Mouse (Mus musculus) forebrain, embryonic 16.5 days (tissue): ENCODE results near the gene Gria1. TPM values are rescaled to one million over a fixed set of nuclear protein-coding genes. Genes with fewer than 3 reads are reported as not detected.

Experiments
- ATAC-seq: fragments of 200-750 bp; cut with Nextera tagmentation; 2 replicates; pipeline ENCODE4 v1.8.0; 2017; ENCODE audit warnings: mild to moderate bottlenecking, moderate library complexity
- H3K27ac ChIP-seq: fragments of 300-500 bp; sonication (generic); 2 replicates; pipeline ENCODE4 v1.5.1; 2014; ENCODE audit warnings: low read length, control low read depth
- H3K27me3 ChIP-seq: fragments of 300-500 bp; sonication (generic); replicated peaks from 2 replicates; pipeline ENCODE4 v1.6.1; 2014; ENCODE audit warnings: low read length; ENCODE audit not compliant: control insufficient read depth, insufficient read depth
- H3K36me3 ChIP-seq: fragments of 300-500 bp; sonication (generic); 2 replicates; pipeline ENCODE4 v1.6.1; 2014; ENCODE audit not compliant: control insufficient read depth, insufficient read depth
- H3K4me1 ChIP-seq: fragments of 300-500 bp; sonication (generic); replicated peaks from 2 replicates; pipeline ENCODE4 v1.6.1; 2014; ENCODE audit warnings: low read length; ENCODE audit not compliant: control insufficient read depth, insufficient read depth
- H3K4me2 ChIP-seq: fragments of 300-500 bp; sonication (generic); 2 replicates; pipeline ENCODE4 v1.6.1; 2014; ENCODE audit warnings: mild to moderate bottlenecking, low read length, control low read depth
- H3K4me3 ChIP-seq: fragments of 300-500 bp; sonication (generic); replicated peaks from 2 replicates; pipeline ENCODE4 v1.5.1; 2014; ENCODE audit warnings: mild to moderate bottlenecking, low read length, control low read depth
- H3K9ac ChIP-seq: fragments of 300-500 bp; sonication (generic); replicated peaks from 2 replicates; pipeline ENCODE4 v1.6.1; 2014; ENCODE audit warnings: low read depth, low read length, control low read depth
- H3K9me3 ChIP-seq: fragments of 300-500 bp; sonication (generic); 2 replicates; pipeline ENCODE4 v1.6.1; 2016; ENCODE audit warnings: low read length; ENCODE audit not compliant: control insufficient read depth
- WGBS: fragments of 180-500 bp; shearing (Covaris S2); extraction: QIAGEN DNeasy Blood & Tissue Kit; methylation state at CpG from one replicate; pipeline ENCODE4 v1.1.7; 2014; 5-methylcytosine and 5-hydroxymethylcytosine counted together
- polyA plus RNA-seq: library from polyadenylated mRNA; unstranded; fragments of >200 nt; fragmentation: Nextera tagmentation; extraction: Ambion mirVana; gene quantifications from 2 replicates; pipeline ENCODE4 v1.2.1, GENCODE M21; 2015

Gene Gria1
- polyA plus RNA-seq, 1 experiment from 2014 or later: 75.1 TPM

- no peaks in the 10 kb centered on the region for H3K9me3 ChIP-seq
- H3K27ac ChIP-seq: 0 out of 2 replicates have a peak overlapping the region, but pooled peaks have one; percentile 14
- no peak for ATAC-seq
- WGBS: 85% methylated on average over 8 of the region's 8 CpGs
- H3K4me3 ChIP-seq: no peak overlapping the region
- no peaks in the 10 kb centered on the region for H3K36me3 ChIP-seq
- no peak overlapping the region for H3K9ac ChIP-seq
- H3K4me2 ChIP-seq: no peak overlapping the region
- H3K27me3 ChIP-seq: no peaks in the 10 kb centered on the region
- H3K4me1 ChIP-seq: peaks cover 6% of the 10 kb centered on the region
These were observed 28.1 kb downstream of the Gria1 start for GRCm38 (mm10) chr11:57039306-57039705.

- no peaks in the 10 kb centered on the region for H3K27me3 ChIP-seq
- no peak for ATAC-seq
- H3K27ac ChIP-seq: no peak overlapping the region
- H3K36me3 ChIP-seq: no peaks in the 10 kb centered on the region
- 83% methylated on average over 3 of the region's 3 CpGs for WGBS
- no peak overlapping the region for H3K4me2 ChIP-seq
- H3K4me1 ChIP-seq: peaks cover 6% of the 10 kb centered on the region
- no peak overlapping the region for H3K4me3 ChIP-seq
- no peak overlapping the region for H3K9ac ChIP-seq
- H3K9me3 ChIP-seq: no peaks in the 10 kb centered on the region
These were observed 30.9 kb downstream of the Gria1 start for GRCm38 (mm10) chr11:57042057-57042456.

- no peak overlapping the region for H3K4me3 ChIP-seq
- WGBS: 59% methylated on average over 5 of the region's 5 CpGs
- H3K27ac ChIP-seq: no peak overlapping the region
- no peak overlapping the region for H3K4me2 ChIP-seq
- peaks cover 3% of the 10 kb centered on the region for H3K4me1 ChIP-seq
- H3K27me3 ChIP-seq: no peaks in the 10 kb centered on the region
- no peak overlapping the region for H3K9ac ChIP-seq
- ATAC-seq: no peak
- no peaks in the 10 kb centered on the region for H3K9me3 ChIP-seq
- H3K36me3 ChIP-seq: no peaks in the 10 kb centered on the region
These were observed 33.0 kb downstream of the Gria1 start for GRCm38 (mm10) chr11:57044146-57044545.

GRCm38 (mm10) chr11:57051666-57052562 is 40.7 kb downstream of the Gria1 start:
- Histone ChIP-seq H3K36me3 (no peaks in the 10 kb centered on the region), H3K27me3 (no peaks in the 10 kb centered on the region), H3K9ac (no peak overlapping the region), H3K4me2 (no peak overlapping the region), H3K27ac (no peak overlapping the region), H3K9me3 (no peaks in the 10 kb centered on the region), H3K4me3 (no peak overlapping the region), H3K4me1 (no peaks in the 10 kb centered on the region)
- WGBS: 77% methylated on average over 6 of the region's 6 CpGs
- ATAC-seq: no peak

- H3K9me3 ChIP-seq: no peaks in the 10 kb centered on the region
- 85% methylated on average over 3 of the region's 3 CpGs for WGBS
- ATAC-seq: no peak
These were observed 51.3 kb downstream of the Gria1 start for GRCm38 (mm10) chr11:57062441-57062840.

GRCm38 (mm10) chr11:57070196-57070901 is 59.2 kb downstream of the Gria1 start:
- Histone ChIP-seq H3K4me2 (no peak overlapping the region), H3K36me3 (no peaks in the 10 kb centered on the region), H3K9ac (no peak overlapping the region), H3K27me3 (no peaks in the 10 kb centered on the region), H3K4me1 (peaks cover 10% of the 10 kb centered on the region), H3K4me3 (no peak overlapping the region), H3K27ac (peak overlapping the region; percentile 64), H3K9me3 (no peaks in the 10 kb centered on the region)
- ATAC-seq: peak; percentile 89
- WGBS: 38% methylated on average over 8 of the region's 8 CpGs

More at GRCm38 (mm10) chr11:57062441-57062840, 51.3 kb downstream of the Gria1 start:
- Histone ChIP-seq H3K4me3 (no peak overlapping the region), H3K4me1 (no peaks in the 10 kb centered on the region), H3K27me3 (no peaks in the 10 kb centered on the region), H3K36me3 (no peaks in the 10 kb centered on the region), H3K9ac (no peak overlapping the region), H3K27ac (no peak overlapping the region), H3K4me2 (no peak overlapping the region)

DNA sequence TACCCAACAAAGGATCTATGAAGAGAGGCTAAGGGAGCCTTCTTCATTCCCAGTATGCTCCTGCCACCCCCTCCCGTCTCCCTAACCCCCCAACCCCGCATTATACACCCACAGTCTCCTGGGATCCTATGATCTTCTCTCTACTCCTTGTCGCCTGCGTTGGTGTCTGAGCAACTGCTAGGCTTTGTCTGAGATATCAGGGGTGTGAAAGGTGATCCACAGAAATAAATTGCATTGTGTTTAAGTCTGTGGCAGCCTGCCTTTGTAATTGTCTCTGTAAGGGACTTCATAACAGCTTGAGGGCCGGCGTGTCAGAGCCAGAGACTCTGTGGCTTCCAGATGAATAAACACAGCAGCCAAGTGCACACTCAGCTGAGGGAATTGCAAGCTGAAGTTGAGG is 61.0 kb downstream of the Gria1 start:
- 50% methylated on average over 6 of the region's 6 CpGs for WGBS
- no peak overlapping the region for H3K4me3 ChIP-seq
- H3K9ac ChIP-seq: no peak overlapping the region
- no peak overlapping the region for H3K27ac ChIP-seq
- ATAC-seq: no peak
- H3K4me2 ChIP-seq: no peak overlapping the region
- H3K9me3 ChIP-seq: no peaks in the 10 kb centered on the region
- H3K27me3 ChIP-seq: no peaks in the 10 kb centered on the region
- no peaks in the 10 kb centered on the region for H3K36me3 ChIP-seq
- H3K4me1 ChIP-seq: peaks cover 10% of the 10 kb centered on the region

DNA sequence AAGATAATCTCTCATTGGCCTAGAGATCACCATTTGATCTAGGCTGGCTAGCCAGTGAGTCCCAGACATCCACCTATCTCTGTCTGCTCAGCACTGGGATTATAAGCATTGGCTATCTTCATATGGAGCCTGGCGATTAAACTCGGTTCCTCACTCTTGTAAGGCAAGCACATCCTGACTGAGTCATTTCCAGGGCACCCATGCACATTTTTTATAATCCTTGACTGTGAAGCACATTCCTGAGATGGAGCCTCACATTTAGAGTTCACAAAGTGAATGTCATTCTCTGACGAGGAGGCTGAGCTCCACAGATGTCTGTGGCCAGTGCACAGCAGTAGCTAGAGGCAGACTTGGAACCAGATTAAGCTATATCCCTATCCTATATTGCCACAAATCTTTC is 68.2 kb downstream of the Gria1 start:
- Histone ChIP-seq H3K9ac (no peak overlapping the region), H3K4me2 (no peak overlapping the region), H3K27me3 (no peaks in the 10 kb centered on the region), H3K27ac (no peak overlapping the region), H3K36me3 (no peaks in the 10 kb centered on the region), H3K9me3 (no peaks in the 10 kb centered on the region), H3K4me3 (no peak overlapping the region), H3K4me1 (no peaks in the 10 kb centered on the region)
- ATAC-seq: no peak
- WGBS: 84% methylated on average over 3 of the region's 3 CpGs

DNA sequence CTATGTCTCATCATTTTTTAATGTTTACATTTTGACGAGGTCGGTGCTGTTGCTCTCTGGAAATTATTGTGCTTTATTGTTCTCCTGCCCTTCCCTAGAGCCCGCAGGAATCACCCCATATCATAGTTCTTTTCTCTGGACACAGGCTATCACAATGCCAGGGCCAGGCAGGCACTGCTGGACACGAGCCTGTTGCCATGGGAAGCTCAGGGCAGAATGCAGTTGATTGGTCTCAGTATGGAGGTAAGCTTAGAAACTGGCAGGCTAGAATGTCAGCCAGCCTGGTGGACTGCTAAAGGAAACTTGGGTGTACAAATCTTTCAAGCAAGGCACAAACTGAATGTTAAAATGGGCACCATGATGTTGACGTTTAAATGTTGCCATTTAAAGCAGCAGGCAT is 78.3 kb downstream of the Gria1 start:
- Histone ChIP-seq H3K4me2 (no peak overlapping the region), H3K9me3 (no peaks in the 10 kb centered on the region), H3K27me3 (no peaks in the 10 kb centered on the region), H3K36me3 (no peaks in the 10 kb centered on the region), H3K4me3 (no peak overlapping the region), H3K27ac (no peak overlapping the region), H3K4me1 (no peaks in the 10 kb centered on the region; the same call in 1 of the 2 replicates), H3K9ac (no peak overlapping the region)
- 46% methylated on average over 5 of the region's 5 CpGs for WGBS
- ATAC-seq: peak; percentile 83
